Mouse (Mus musculus): ENCODE results near the gene Slc12a3. TPM values are rescaled to one million over a fixed set of nuclear protein-coding genes. Genes with fewer than 3 reads are reported as not detected.

The Slc12a3 gene
- polyA plus RNA-seq, 1 experiment from 2014 or later = not detected

DNA sequence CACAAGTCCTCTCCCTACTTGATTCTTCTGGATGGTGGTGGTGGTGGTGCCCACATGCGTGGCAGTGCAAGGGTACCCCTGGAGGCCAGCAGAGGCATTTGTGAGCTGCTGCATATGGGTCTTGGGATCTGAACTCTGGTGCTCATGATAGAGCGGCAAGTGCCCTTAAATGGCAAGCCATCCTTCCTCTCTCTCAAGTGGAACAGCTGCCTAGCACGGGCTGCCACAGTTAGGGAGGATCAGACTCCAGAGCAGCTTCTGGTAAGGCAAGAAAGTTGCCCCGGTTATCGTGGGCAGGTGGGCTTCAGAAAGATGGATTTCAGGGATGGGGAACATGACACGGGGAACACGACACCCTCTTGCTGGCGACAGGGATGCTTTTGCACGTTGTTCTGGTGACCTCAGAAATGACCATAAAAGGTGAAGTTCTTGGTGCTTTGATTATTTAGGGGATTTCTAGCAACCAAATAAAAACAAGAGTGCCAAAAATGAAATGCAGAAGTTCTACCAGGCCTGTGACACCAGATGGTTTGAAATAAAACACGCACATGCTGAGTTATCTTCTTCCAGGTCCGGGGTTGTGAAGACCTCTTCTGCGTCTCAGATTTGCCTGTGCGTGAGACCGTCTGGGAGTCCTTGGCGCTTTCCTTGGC, 49.9 kb downstream of the Slc12a3 start:
- Histone ChIP-seq H3K27ac (no peak overlapping the region), H3K4me3 (no peak overlapping the region), H3K9me3 (replicated peaks) (no peaks in the 10 kb centered on the region), H3K4me2 (no peak overlapping the region), H3K9ac (no peak overlapping the region), H3K4me1 (no peaks in the 10 kb centered on the region), H3K36me3 (ENCODE audit: poor library complexity, severe bottlenecking) (no peaks in the 10 kb centered on the region), H3K27me3 (no peaks in the 10 kb centered on the region)
- 92% methylated on average over 15 of the region's 15 CpGs for WGBS
- ATAC-seq = no peak

DNA sequence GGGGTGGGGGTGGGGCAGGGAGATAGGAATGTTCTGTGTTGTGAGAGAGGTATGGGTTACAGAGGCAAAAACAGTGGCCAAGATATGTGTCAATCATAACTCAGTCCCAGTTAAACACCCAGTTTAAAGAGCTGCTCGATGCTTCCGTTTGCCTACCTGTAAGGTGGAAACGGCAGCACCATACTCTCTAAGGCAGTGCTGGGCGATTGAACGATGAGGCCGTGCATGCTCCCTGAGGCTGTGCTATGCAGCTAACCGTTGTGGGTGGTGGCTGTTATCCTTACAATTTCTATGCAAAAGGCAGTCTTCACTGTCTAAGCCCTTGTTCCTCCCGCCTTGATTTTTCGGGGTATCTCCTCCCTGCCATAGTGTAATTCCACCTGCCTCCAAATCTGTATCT, 50.7 kb downstream of the Slc12a3 start:
- Histone ChIP-seq H3K9me3 (replicated peaks) (0 out of 2 replicates have a peak, but pooled peaks cover 3% of the 10 kb centered on the region), H3K4me2 (no peak overlapping the region), H3K4me1 (no peaks in the 10 kb centered on the region), H3K4me3 (no peak overlapping the region), H3K36me3 (ENCODE audit: poor library complexity, severe bottlenecking) (no peaks in the 10 kb centered on the region), H3K9ac (no peak overlapping the region), H3K27ac (no peak overlapping the region), H3K27me3 (no peaks in the 10 kb centered on the region)
- no peak for ATAC-seq
- 93% methylated on average over 9 of the region's 9 CpGs for WGBS

DNA sequence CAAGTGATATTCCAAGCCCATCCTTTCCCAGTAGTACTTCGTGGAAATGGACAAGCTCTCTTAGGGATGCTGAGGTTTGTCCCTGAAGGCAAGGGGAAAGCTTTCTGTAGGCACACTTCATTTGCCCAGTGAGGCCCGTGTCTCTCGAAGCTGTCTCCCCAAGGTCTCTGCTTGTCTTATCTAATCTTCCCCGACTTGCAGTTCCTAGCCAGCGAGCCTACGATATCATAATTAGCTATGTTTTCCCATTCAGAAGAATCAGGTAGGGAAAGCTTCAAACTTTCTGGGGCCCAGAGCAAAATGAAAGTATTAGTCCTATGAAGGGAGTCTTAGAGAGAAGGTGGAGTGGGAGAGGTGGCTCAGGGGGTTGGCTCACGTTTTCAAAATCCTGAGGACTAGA, 55.2 kb downstream of the Slc12a3 start:
- no peak for ATAC-seq
- Histone ChIP-seq H3K27ac (no peak overlapping the region), H3K4me1 (peaks cover 16% of the 10 kb centered on the region), H3K4me2 (no peak overlapping the region), H3K9me3 (replicated peaks) (0 out of 2 replicates have a peak, but pooled peaks cover 3% of the 10 kb centered on the region), H3K36me3 (ENCODE audit: poor library complexity, severe bottlenecking) (peaks cover under 1% of the 10 kb centered on the region; the same call in 1 of the 2 replicates), H3K4me3 (no peak overlapping the region), H3K27me3 (no peaks in the 10 kb centered on the region), H3K9ac (no peak overlapping the region)
- 91% methylated on average over 7 of the region's 7 CpGs for WGBS

DNA sequence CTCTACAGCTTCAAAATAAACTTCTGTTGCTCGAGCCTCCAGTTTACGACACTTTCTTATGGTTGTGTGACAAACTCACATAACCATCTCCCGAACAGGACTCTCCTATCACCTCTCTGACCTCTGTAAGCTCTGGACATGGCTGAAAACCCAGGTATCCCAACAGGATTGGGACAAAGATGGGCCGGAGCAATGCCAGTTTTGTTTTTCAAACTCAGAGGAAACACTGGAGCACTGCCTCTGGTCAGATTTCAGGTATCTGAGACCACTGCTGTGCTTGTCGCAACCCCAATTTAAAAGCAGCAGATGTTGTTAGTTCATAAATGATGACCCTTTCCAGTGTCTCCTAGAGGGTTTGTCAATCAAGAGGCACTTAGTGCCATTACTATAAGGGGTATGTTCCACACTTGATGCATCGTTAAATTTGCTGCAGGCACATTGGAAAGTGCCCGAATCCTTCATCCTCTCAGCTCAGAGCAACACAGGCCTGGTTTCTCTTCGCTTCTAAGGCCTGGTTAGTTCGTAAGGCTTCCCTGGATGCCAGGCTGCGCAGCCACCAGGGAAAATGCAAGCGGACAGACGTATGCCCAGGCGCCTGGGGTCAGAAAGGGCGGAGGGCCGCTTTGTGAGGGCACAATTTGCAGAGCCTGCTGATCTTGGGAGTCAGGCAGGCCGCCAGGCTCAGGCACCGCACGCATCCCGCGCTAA, 56.7 kb downstream of the Slc12a3 start:
- peaks cover 16% of the 10 kb centered on the region for H3K4me1 ChIP-seq
- 27% methylated on average over 20 of the region's 20 CpGs for WGBS
- H3K9me3 ChIP-seq (replicated peaks) = 0 out of 2 replicates have a peak, but pooled peaks cover 3% of the 10 kb centered on the region
- H3K27ac ChIP-seq = peak overlapping the region; percentile 83
- peak; percentile 39 for ATAC-seq
- H3K36me3 ChIP-seq (ENCODE audit: poor library complexity, severe bottlenecking) = peaks cover 15% of the 10 kb centered on the region
- H3K4me3 ChIP-seq = peak overlapping the region; percentile 85
- H3K4me2 ChIP-seq = peak overlapping the region; percentile 83
- H3K27me3 ChIP-seq = no peaks in the 10 kb centered on the region
- peak overlapping the region; percentile 78 for H3K9ac ChIP-seq

DNA sequence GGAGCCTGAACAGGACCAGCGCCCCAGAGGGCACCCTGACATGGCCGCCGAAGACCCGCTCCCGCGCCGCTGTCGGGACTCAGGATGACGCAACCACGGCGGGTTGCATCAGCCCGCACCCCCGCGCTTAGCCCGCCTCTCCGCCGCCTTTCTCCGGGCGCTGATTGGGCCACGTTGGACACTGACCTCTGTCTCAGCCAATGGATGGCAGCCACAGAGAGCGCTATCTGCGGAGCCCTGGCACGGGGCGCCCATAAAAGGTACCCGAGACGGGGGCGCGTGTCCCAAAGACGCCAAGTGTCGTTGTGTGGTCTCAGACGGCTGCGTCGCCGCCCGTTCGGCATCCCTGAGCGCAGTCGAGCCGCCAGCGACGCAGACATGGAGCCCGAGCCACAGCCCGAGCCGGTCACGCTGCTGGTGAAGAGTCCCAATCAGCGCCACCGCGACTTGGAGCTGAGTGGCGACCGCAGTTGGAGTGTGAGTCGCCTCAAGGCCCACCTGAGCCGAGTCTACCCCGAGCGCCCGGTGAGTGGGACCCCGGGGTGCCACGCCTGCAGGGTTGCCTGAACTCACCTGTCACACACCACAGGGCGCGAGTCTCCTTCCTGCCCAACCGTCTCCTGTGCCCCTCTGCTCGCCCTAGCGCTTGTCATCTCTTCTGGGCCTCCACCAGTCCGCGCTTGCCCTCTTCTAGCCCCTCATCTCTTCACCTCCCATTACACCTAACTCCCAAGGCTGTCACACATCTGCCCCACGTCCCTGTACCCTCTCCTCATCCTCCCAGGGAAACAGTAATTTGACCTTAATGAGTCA, 57.4 kb downstream of the Slc12a3 start, which contains the start of gene Herpud1:
Gene Herpud1 (plus strand): TSS at position 225 of the 813 bp plus-strand sequence.
- Histone ChIP-seq H3K9ac (peak within 1 kb of the TSS; percentile 78), H3K4me2 (peak within 1 kb of the TSS; percentile 83), H3K4me3 (peak within 1 kb of the TSS; percentile 85), H3K4me1 (peaks cover 16% of the 10 kb centered on the region), H3K27ac (peak within 1 kb of the TSS; percentile 83), H3K9me3 (replicated peaks) (0 out of 2 replicates have a peak, but pooled peaks cover 3% of the 10 kb centered on the region), H3K27me3 (no peaks in the 10 kb centered on the region), H3K36me3 (ENCODE audit: poor library complexity, severe bottlenecking) (peaks cover 23% of the 10 kb centered on the region)
- ATAC-seq = peak; percentile 100
- under 1% methylated on average over 65 of the region's 65 CpGs for WGBS

DNA sequence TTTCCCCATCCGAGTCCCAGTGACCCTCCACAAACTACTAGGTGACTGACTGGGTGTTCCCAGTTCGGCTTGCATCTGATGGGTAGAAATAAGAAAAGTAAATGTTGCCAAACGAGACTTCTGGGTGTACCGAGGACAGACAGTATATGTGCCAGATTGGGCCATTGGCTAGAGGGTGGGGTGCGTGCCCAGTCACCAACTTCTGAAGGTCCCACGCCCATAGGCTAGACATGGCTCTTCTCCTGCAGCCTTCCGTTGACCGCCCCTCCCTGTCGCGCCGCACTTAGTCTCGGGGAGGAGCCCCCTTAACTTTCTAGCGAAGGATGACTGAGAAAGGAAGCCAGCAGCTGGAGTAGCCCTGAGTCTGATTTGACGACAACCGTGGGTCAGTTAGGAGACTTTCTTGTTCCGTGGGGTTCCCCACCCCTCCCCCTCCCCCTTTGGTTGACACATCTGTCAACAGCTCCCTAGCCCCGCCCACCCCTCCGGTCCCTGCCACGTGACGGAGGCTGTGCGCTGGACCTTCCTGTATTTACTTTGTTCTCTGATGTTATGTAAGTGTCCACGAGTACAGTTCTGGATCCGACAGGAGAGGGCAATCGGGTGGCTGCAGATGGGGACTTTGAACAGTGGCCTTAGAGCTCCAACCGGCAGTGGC, 58.2 kb downstream of the Slc12a3 start:
- Histone ChIP-seq H3K4me3 (peak overlapping the region; percentile 85), H3K4me1 (peaks cover 16% of the 10 kb centered on the region), H3K9me3 (replicated peaks) (0 out of 2 replicates have a peak, but pooled peaks cover 3% of the 10 kb centered on the region), H3K27me3 (no peaks in the 10 kb centered on the region), H3K27ac (peak overlapping the region; percentile 80; the same call in 1 of the 2 replicates), H3K4me2 (peak overlapping the region; percentile 83), H3K9ac (peak overlapping the region; percentile 78), H3K36me3 (ENCODE audit: poor library complexity, severe bottlenecking) (peaks cover 30% of the 10 kb centered on the region)
- ATAC-seq = peak; percentile 33; the same call in 1 of the 2 replicates
- WGBS = 1% methylated on average over 25 of the region's 25 CpGs

DNA sequence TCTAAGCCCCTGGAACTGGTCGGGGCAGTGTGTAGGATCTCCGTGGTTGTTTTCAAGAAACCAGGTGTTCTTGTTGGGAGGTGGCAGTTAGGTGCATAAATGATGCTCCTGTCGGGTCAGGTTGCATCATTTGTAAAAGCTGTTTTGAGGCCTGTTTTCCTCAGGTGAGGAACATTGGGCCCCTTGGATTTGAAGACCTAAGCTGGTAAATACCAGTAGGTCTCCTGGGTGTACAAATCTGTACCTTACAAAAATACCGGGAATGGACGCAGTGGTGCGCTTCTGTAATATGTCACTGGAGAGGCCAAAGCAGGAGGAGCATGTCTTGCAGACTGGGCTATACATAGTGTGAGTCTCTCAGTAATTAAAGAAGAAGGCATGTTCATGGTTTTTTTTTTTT, 58.8 kb downstream of the Slc12a3 start:
- H3K4me1 ChIP-seq = peaks cover 16% of the 10 kb centered on the region
- H3K9me3 ChIP-seq (replicated peaks) = 0 out of 2 replicates have a peak, but pooled peaks cover 3% of the 10 kb centered on the region
- H3K9ac ChIP-seq = peak overlapping the region; percentile 78
- no peak for ATAC-seq
- H3K4me2 ChIP-seq = peak overlapping the region; percentile 83
- H3K27me3 ChIP-seq = no peaks in the 10 kb centered on the region
- H3K27ac ChIP-seq = peak overlapping the region; percentile 19; the same call in 1 of the 2 replicates
- 36% methylated on average over 6 of the region's 6 CpGs for WGBS
- H3K4me3 ChIP-seq = peak overlapping the region; percentile 85
- H3K36me3 ChIP-seq (ENCODE audit: poor library complexity, severe bottlenecking) = peaks cover 36% of the 10 kb centered on the region

DNA sequence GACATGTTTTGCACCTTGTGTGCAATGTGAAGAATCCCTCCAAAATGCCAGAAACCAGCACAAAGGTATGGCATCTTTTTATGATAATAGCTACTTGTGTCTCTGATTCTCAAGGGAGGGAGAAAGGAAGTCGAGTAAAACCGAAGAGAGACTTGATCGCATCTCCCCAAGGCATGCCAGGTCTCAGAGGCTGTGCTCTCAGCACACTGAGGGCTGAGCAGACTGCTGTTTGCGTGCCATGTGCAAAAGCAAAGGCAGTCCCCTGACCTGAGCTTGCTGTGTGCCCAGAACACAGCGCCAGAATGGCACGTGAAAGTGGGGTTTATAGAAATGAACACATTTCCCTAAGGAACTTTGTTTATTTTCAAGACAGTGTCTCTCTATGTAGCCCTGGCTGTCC, 60.5 kb downstream of the Slc12a3 start:
- Histone ChIP-seq H3K27ac (no peak overlapping the region), H3K4me2 (no peak overlapping the region), H3K36me3 (ENCODE audit: poor library complexity, severe bottlenecking) (peaks cover 51% of the 10 kb centered on the region), H3K9me3 (replicated peaks) (0 out of 2 replicates have a peak, but pooled peaks cover 2% of the 10 kb centered on the region), H3K4me3 (no peak overlapping the region), H3K9ac (no peak overlapping the region), H3K27me3 (no peaks in the 10 kb centered on the region), H3K4me1 (peaks cover 16% of the 10 kb centered on the region)
- 98% methylated on average over 6 of the region's 6 CpGs for WGBS
- ATAC-seq = no peak

DNA sequence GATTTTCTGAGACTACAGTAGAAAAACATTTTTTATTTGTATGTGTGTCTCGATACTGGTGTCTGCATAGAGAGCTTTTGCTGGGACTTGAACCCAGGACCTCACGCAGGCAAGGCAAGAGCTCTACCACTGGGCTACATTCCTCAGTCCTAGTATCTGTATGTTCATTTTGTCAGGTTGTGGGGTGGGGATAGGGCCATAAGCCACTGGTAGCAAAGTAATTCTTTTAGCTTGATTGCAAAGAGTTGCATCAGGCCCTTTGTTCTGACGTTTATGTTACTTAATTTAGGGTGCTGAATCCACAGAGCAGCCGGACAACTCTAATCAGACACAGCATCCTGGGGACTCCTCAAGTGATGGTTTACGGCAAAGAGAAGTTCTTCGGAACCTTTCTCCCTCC, 61.4 kb downstream of the Slc12a3 start:
- Histone ChIP-seq H3K4me3 (no peak overlapping the region), H3K4me1 (peaks cover 15% of the 10 kb centered on the region), H3K4me2 (no peak overlapping the region), H3K27ac (no peak overlapping the region), H3K9ac (no peak overlapping the region), H3K9me3 (replicated peaks) (no peaks in the 10 kb centered on the region), H3K27me3 (no peaks in the 10 kb centered on the region), H3K36me3 (ENCODE audit: poor library complexity, severe bottlenecking) (peaks cover 60% of the 10 kb centered on the region)
- no peak for ATAC-seq
- 97% methylated on average over 6 of the region's 6 CpGs for WGBS

DNA sequence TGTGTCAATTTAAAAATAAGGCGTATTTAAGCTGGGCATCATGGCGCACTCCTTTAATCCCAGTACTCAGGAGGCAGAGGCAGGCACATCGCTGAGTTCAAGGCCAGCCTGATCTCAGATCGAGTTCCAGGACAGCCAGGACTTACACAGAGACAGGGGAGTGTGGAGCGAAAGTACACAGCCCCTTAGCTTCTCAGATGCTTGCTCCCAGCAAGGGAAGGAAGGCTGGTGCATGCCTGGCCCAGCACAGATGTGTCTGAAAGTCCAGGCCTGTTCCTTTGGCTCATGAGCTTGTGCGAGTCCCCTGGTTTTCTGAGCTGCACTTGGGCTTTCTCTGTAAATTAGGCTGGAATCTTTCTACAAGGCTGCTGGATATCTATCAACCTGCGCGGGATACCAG, 61.9 kb downstream of the Slc12a3 start:
- WGBS = 94% methylated on average over 8 of the region's 8 CpGs
- H3K27me3 ChIP-seq = no peaks in the 10 kb centered on the region
- no peak overlapping the region for H3K4me3 ChIP-seq
- no peak for ATAC-seq
- H3K36me3 ChIP-seq (ENCODE audit: poor library complexity, severe bottlenecking) = peaks cover 64% of the 10 kb centered on the region
- H3K4me1 ChIP-seq = peaks cover 11% of the 10 kb centered on the region
- H3K9ac ChIP-seq = no peak overlapping the region
- no peaks in the 10 kb centered on the region for H3K9me3 ChIP-seq (replicated peaks)
- no peak overlapping the region for H3K4me2 ChIP-seq
- H3K27ac ChIP-seq = no peak overlapping the region

DNA sequence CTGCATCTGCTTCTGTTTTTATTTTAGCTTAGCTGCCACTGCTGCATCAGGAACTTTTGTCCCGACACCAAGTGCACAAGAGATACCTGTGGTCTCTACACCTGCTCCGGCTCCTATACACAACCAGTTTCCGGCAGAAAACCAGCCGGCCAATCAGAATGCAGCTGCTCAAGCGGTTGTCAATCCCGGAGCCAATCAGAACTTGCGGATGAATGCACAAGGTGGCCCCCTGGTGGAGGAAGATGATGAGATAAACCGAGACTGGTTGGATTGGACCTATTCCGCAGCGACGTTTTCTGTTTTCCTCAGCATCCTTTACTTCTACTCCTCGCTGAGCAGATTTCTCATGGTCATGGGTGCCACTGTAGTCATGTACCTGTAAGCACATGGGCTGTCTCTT, 63.1 kb downstream of the Slc12a3 start:
- Histone ChIP-seq H3K27ac (no peak overlapping the region), H3K9ac (no peak overlapping the region), H3K36me3 (ENCODE audit: poor library complexity, severe bottlenecking) (peaks cover 72% of the 10 kb centered on the region), H3K27me3 (no peaks in the 10 kb centered on the region), H3K4me2 (no peak overlapping the region), H3K9me3 (replicated peaks) (no peaks in the 10 kb centered on the region), H3K4me1 (peaks cover 11% of the 10 kb centered on the region), H3K4me3 (no peak overlapping the region)
- no peak for ATAC-seq
- WGBS = 83% methylated on average over 12 of the region's 12 CpGs
